In genomic region chr11:114654552-114654951, GRCm38 (mm10) we compare ENCODE assay signal across 15 mouse cellular contexts. TPM values are rescaled to one million over a fixed set of nuclear protein-coding genes. Genes with fewer than 3 reads are reported as not detected.
DNase-seq lines count a peak whose midpoint lies in the region; ATAC-seq and TF ChIP-seq lines count a peak whose summit lies in the region.
"Had no signal": no experiment of that assay in that cellular context is flagged by ENCODE, and none has a peak within 500 bp of the region (broad histone marks: within the 10 kb centered on the region; RNA-seq: fewer than 3 reads in every experiment).

No protein-coding gene starts in this region.

- no peak overlapping the region for H3K4me3 ChIP-seq in liver, embryonic 14.5 days (ENCODE audit: insufficient read depth in 1 of 2, low read depth in 2 of 2, low read length in 2 of 2)
- H3K4me3 ChIP-seq in liver, embryonic 12.5 days = no peak overlapping the region
- H3K4me3 ChIP-seq: liver, embryonic 15.5 days; midbrain, embryonic 15.5 days; stomach, embryonic 15.5 days had no signal

- no peaks in the 10 kb centered on the region; the same call in 1 of the 2 replicates for H3K27me3 ChIP-seq in liver, embryonic 14.5 days (ENCODE audit: control insufficient read depth, insufficient read depth, low read length)
- peaks cover 47% of the 10 kb centered on the region for H3K27me3 ChIP-seq in liver, embryonic 12.5 days (replicated peaks)
- H3K27me3 ChIP-seq: midbrain, embryonic 15.5 days had no signal

- no peak for ATAC-seq in CD4-positive, CD25-positive, alpha-beta regulatory T cell, adult 4 months
- ATAC-seq in liver, embryonic 14.5 days (ENCODE audit: insufficient read depth) = no peak
- no peak for ATAC-seq in liver, embryonic 12.5 days
- ATAC-seq: inflammation-experienced regulatory T-cells, adult 6 months; midbrain, embryonic 15.5 days had no signal

- H3K9ac ChIP-seq in liver, embryonic 14.5 days (replicated peaks) = no peak overlapping the region
- no peak overlapping the region for H3K9ac ChIP-seq in liver, embryonic 12.5 days
- H3K9ac ChIP-seq: liver, embryonic 15.5 days; midbrain, embryonic 15.5 days; stomach, embryonic 15.5 days had no signal

- H3K9me3 ChIP-seq in liver, embryonic 14.5 days (ENCODE audit: control insufficient read depth, low read length) = no peaks in the 10 kb centered on the region
- no peaks in the 10 kb centered on the region for H3K9me3 ChIP-seq in liver, embryonic 12.5 days (replicated peaks)
- H3K9me3 ChIP-seq: liver, embryonic 15.5 days; midbrain, embryonic 15.5 days; stomach, embryonic 15.5 days had no signal

- 18% methylated on average over 5 of the region's 5 CpGs for WGBS in liver, embryonic 14.5 days (ENCODE audit: insufficient replicate concordance)
- WGBS in liver, embryonic 12.5 days (ENCODE audit: insufficient replicate concordance) = 35% methylated on average over 5 of the region's 5 CpGs

- TF ChIP-seq EP300 in liver, embryonic 14.5 days (IDR thresholded peaks at IDR 0.05; ENCODE audit: low read depth) = no peak

- H3K4me1 ChIP-seq in liver, embryonic 14.5 days (replicated peaks; ENCODE audit: control insufficient read depth in 2 of 2, insufficient read depth in 2 of 2, low read length in 1 of 2) = no peaks in the 10 kb centered on the region
- H3K4me1 ChIP-seq in liver, embryonic 12.5 days = no peaks in the 10 kb centered on the region

- H3K36me3 ChIP-seq in liver, embryonic 14.5 days (replicated peaks; ENCODE audit: control insufficient read depth, insufficient read depth, low read depth) = no peaks in the 10 kb centered on the region
- H3K36me3 ChIP-seq in liver, embryonic 12.5 days = no peaks in the 10 kb centered on the region
- H3K36me3 ChIP-seq: liver, embryonic 15.5 days; midbrain, embryonic 15.5 days; stomach, embryonic 15.5 days had no signal

- no peak overlapping the region for H3K4me2 ChIP-seq in liver, embryonic 14.5 days (ENCODE audit: low read depth)
- H3K4me2 ChIP-seq in liver, embryonic 12.5 days = no peak overlapping the region
- H3K4me2 ChIP-seq: liver, embryonic 15.5 days; midbrain, embryonic 15.5 days; stomach, embryonic 15.5 days had no signal

- no peak overlapping the region for H3K27ac ChIP-seq in liver, embryonic 14.5 days
- no peak overlapping the region for H3K27ac ChIP-seq in liver, embryonic 12.5 days
- H3K27ac ChIP-seq: liver, embryonic 15.5 days; midbrain, embryonic 15.5 days; stomach, embryonic 15.5 days had no signal

- DNase-seq in CD4-positive, CD25-positive, alpha-beta regulatory T cell, adult 2 months (ENCODE audit: low read depth, low spot score) = peak; percentile 49
- DNase-seq in liver, embryonic 14.5 days (ENCODE audit: low read depth in 3 of 3, low spot score in 3 of 3) = no peak
- peak; percentile 54 for DNase-seq in NIH3T3 (ENCODE audit: low read depth)
- peak; percentile 40 for DNase-seq in lung, postnatal 25 days (ENCODE audit: low spot score)
- DNase-seq in heart, adult 18-20 months = no peak
- DNase-seq in yolk sac, embryonic 10.5 days (ENCODE audit: low spot score) = no peak
- DNase-seq: adrenal gland, postnatal 25 days; cerebellum, adult 11 months; thymus, postnatal 4 days had no signal

- TF ChIP-seq CTCF in liver, embryonic 14.5 days (IDR thresholded peaks at IDR 0.05; ENCODE audit: low read depth) = peak; percentile 30; the same call in 1 of the 2 replicates

RNA-seq across cellular contexts. Expression of gene Rpl38, which starts 13.8 kb away (rescaled TPM):
- 1,000 to 10,000 TPM in 1 of 2 experiments, 100 to 1,000 TPM in 1; 937 to 1,379 TPM for polyA plus RNA-seq in CD4-positive, CD25-positive, alpha-beta regulatory T cell, adult 4 months (2017; shearing (Covaris generic))
- polyA plus RNA-seq in liver, embryonic 14.5 days (2012; rRNA removed) = 758 and 1,654 TPM in 2 replicates
- 899 and 926 TPM in 2 replicates for polyA plus RNA-seq in liver, embryonic 14.5 days (2014; fragmentation: Nextera tagmentation; extraction: Ambion mirVana)
- 1,173 and 1,181 TPM in 2 replicates for polyA plus RNA-seq in liver, embryonic 12.5 days (2016; fragmentation: Nextera tagmentation; extraction: Ambion mirVana)
- total RNA-seq in heart, adult 18-20 months (2021) = 100 to 1,000 TPM; 681 to 698 TPM

RNA-seq across cellular contexts. Expression of gene Ttyh2, which starts 20.7 kb away (rescaled TPM):
- 1 to 10 TPM; 2.9 to 4.1 TPM for polyA plus RNA-seq in CD4-positive, CD25-positive, alpha-beta regulatory T cell, adult 4 months (2017; shearing (Covaris generic))
- 2.7 and 2.9 TPM in 2 replicates for polyA plus RNA-seq in liver, embryonic 14.5 days (2012; rRNA removed)
- 6.4 and 6.5 TPM in 2 replicates for polyA plus RNA-seq in liver, embryonic 14.5 days (2014; fragmentation: Nextera tagmentation; extraction: Ambion mirVana)
- 5.6 and 6.1 TPM in 2 replicates for polyA plus RNA-seq in liver, embryonic 12.5 days (2016; fragmentation: Nextera tagmentation; extraction: Ambion mirVana)
- total RNA-seq in heart, adult 18-20 months (2021) = 1 to 10 TPM; 3.5 to 4.1 TPM

Comparison
In these comparisons a context has a peak if more than half of its experiments do, and no peak if none do; other contexts are left out.
1. DNase-seq: peak in CD4-positive, CD25-positive, alpha-beta regulatory T cell, adult 2 months (single experiment), NIH3T3 (single experiment) and lung, postnatal 25 days (single experiment); none in liver, embryonic 14.5 days (0 of 3), heart, adult 18-20 months (0 of 2) and yolk sac, embryonic 10.5 days (single experiment).